Mouse (Mus musculus): ENCODE results near the gene Kifap3.

GRCm38 (mm10) chr1:163899575-163899974 lies 120.2 kb downstream of the Kifap3 start:
- no peak for TF ChIP-seq POLR2AphosphoS2 (IDR thresholded peaks at IDR 0.05; ENCODE audit: insufficient read length, low read depth)
- no peak for TF ChIP-seq USF1 (IDR thresholded peaks at IDR 0.05; ENCODE audit: low read depth)
- TF ChIP-seq POLR2A (IDR thresholded peaks at IDR 0.05; ENCODE audit: insufficient read length, low read depth), result no peak
- no peak for TF ChIP-seq REST (IDR thresholded peaks at IDR 0.05; ENCODE audit: insufficient read depth, insufficient read length)
- no peak for TF ChIP-seq TCF12 (IDR thresholded peaks at IDR 0.05; ENCODE audit: insufficient read depth, poor library complexity, severe bottlenecking)
- no peak for TF ChIP-seq TCF3 (IDR thresholded peaks at IDR 0.05; ENCODE audit: insufficient read length, low read depth)

All from myocyte (in vitro differentiated cells).